Mouse (Mus musculus) embryo, embryonic 11 days (tissue): ENCODE results near the gene Slc9a3.
A peak's percentile ranks its signal among the peaks of the same experiment; 100 is the strongest.

Experiments used
- DNase-seq: peaks from one replicate; pipeline ENCODE4 v3.0.0-alpha.2; 2015

The Slc9a3 gene

DNA sequence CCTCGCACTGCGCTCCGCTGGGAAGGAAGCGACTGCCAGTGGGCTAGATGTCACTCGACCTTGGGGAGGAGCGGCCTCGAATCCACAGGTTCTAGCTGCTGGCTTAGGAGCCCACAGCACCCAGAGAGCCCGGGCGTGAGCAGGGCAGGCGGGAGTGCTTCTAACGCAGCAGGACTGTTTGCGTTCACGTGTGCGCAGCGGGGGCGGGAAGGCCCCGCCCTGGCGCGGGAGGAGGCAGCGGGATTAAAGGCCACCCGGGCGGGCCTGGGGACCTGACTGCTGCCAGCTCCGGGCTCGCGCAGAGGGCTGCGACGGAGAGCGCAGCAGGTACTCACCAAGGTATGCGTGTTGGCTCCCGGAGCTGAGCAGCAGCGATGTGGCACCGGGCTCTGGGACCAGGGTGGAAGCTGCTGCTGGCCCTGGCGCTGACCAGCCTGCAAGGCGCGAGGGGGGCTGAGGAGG, at the start of gene Slc9a3:
Gene Slc9a3 (plus strand): TSS at position 317 of the 462 bp plus-strand sequence.
- DNase-seq: peak; percentile 34

DNA sequence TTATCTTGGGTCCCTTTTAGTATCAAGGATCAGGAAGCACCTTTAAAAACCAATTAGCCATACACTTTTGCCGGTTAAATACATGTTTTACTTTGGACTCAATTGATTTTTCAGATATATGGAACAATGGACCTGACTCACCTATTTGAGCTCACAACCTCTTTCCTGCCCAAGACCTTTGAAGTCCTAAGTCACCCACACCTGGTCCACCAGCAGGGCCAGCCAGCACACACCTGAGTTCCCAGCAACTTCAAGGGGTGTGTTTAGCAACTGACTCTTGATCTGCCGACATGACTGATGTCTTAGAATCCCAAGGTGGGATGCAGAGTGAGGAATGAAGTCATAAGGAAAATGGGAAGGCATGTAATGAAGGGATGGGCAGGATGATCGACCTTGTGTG, 49.5 kb upstream of the Slc9a3 start:
- DNase-seq: no peak

DNA sequence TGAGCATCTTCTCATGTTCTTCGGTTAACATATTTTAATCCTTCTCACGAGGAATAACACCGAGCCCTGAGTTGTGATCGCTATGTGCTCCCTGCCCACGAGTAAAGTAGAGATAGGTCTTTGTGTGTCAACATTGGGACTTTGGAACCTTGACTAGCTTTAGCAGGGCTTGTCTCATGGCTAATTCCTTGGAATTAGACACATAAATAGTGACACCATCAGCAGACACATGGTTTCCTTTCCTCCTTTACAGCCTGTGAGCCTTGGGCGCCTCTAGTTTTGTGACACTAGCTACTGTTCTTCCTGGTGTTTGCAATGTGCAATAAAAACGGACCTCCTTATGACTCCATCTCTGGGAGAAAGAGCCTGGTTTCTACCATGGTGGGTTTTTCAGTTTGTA, 47.9 kb upstream of the Slc9a3 start:
- DNase-seq: no peak

DNA sequence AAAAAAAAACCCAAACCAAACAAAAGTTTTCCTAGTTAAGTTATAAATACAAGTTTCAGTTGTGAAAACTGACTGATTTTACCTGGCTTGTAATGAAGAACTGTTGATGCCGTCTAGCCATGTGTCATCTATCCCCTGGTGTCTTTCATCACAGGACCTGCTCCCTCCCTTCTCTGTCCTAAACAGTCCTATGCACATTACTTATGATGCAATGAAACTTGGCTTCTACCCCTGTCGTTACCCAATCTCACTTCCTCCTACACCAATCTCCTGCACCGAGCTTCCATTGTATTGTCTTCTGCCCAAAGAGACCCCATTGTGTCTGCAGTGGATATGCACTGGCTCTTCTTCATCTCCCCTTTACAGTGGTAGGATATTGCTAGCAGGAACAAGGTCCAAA, 31.0 kb upstream of the Slc9a3 start:
- no peak for DNase-seq

DNA sequence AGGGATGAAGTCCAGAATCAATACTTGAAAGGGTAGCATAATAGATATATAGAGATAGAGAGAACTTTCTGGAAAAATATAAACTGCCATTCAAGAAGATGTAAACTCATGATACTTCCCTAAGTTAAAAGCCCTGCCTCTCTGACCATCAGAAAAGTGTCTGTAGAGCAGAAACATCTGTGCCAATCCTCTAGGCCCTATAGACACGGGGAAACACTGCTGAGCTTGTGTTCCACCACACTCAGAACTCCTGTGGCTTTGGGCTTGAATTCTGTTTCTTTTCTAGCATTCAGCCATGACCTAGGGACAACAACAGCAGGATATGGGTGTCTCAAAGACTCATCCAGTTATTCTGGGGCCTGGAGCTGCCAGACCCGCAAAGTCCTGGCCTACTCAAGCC, 25.3 kb upstream of the Slc9a3 start:
- DNase-seq: no peak

DNA sequence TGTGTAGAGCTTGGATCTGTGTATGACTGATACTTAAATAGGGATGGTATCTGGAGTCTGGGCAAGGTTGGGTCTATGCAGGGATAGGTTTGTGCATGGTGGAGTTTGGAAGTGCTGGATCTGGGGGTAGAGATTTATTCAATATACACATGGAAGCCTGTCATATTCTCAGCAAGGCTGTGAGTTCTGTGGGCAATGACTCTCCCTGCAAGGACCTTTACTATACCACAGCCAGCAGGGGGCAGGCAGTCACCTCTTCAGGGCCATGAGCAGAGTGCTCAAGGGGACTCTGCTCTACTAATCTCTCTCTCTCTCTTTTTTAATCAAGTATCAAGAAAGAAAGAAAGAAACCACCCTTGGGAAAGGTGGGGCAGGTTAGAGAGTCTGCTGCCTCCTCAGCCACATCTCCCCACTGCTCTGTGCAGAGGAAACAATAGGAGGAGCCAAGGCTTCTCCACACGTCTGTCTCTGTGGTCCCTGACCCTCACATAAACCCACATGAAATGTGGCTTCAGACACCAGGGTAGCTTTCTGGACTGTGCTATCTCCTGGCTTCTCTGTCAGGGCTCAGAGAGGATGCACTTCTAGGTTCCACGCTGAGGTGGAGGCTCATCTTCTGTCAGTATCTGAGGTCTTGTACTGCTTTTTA, 24.4 kb upstream of the Slc9a3 start:
- peak; percentile 78 for DNase-seq

DNA sequence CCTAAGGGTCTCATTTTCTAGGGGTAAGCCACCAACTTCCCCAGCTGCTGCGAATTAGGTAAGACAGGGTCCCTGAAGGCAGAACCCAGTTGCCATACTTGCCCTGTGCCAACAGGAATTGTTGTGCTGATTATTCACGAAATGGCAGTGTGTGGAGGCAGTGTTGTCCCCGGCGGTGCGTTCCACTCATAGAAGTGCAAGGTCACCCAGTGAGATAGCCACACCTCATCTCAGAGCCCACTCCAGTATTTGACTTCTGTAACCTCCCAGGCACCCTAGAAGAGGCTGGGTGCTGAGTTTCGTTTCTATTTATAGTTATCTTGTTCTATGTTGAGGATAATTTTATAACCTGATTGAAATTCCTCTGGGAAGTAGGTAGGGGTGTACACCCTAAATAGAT, 22.3 kb upstream of the Slc9a3 start:
- DNase-seq: no peak

DNA sequence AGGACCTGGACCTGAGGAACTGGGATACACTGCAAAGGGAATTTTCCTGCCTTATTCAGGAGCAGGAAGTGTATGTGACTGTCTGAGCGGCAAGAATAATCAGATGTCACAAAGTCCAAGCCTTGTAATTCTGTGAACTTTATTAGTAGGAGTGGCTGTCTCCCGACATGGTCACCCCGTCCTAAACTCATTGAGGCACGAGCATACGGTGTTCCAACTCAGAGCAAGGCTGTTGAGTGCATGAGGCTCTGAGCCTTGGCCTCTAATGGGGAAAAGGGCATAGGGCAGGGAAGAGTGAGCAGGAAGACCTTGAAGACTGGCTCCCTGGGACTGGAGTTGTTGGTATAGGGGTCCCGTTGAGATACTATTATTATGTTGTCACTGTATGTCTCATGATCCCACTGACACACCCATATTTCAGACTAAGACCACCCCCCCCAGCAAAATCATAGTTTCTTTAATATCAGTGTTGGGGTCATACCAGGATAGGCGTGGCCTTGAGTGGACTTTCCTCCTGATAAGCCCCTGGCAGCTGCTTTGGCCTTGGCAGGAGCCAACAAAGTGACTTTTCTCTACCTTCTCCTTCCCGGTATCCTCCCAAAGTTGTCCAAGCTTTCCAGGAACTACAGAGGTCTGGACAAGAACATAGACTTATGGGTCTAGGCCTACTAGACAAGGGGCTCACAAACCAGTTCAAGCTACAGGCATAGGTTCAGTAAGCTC, 19.0 kb upstream of the Slc9a3 start:
- DNase-seq: no peak

DNA sequence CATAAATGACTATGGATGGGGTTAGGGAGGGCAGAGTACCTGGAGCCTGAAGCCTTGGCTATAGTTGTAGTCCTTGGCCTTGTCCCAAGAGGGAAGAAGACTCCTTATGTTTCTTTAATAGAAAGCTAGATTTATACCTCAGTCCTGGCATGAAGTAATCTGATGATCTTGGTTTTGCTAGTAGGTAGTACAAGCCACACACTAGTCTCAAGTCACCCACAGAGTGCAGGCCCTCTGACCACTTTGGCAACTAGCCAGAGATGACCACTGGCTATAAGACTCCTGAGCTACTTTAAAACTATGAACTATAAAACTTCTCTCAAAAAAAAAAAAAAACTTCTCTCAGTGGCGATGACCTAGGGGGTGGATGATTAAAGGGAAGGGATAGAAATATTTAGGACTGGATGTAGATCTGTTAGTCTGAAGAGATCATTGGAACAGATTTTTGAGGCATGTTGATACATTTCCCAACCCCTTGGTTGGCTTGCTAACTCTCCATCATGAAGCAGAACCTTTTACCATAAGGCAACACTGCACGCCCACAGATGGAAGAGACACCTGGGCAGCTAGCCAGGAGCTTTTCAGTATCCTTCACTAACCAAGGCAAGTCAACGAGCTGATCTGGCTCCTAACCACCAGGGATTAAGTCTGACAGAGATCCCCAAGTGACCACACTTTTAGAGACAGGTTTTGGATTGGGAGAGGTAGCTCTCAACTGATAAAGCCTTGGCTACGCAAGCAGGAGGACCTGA, 18.2 kb upstream of the Slc9a3 start:
- no peak for DNase-seq

DNA sequence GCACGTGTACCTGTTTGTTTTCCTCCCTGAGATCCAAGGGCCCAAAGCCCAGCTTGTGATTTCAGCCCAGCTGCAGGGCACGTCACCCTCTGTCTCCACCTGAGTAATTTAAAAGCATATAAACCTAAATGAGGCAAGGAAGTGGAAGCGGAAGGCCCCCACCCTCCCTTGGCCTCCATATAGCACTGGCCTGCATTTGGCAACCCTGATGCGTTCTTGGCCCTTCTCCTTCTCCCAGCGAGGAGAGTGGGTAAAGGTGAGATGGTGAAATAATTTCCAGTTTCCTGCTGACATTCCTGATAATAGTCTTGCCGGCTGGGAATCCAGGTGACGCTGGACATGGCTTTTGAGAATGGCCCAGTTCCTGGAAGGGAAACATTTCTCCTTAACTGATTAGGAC, 16.8 kb upstream of the Slc9a3 start:
- no peak for DNase-seq

DNA sequence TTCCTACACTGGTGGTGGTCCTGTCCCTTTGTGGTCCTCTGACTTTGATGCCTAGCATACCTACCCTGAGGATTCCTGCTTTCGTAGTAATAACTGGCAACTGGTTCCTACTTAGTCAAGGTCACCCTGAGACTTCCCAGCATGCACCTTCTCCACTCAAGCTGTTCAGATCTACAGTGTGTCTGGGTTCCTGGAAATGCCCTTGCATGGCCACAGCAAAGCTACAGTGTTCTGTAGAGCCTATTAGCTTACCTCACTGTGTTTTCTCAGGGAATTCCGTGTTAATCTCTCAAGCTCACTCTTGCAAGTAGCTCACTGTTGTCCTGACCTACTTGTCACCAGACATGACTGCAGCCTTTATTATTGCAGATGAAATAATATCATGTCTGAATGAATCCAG, 13.8 kb upstream of the Slc9a3 start:
- DNase-seq: no peak

DNA sequence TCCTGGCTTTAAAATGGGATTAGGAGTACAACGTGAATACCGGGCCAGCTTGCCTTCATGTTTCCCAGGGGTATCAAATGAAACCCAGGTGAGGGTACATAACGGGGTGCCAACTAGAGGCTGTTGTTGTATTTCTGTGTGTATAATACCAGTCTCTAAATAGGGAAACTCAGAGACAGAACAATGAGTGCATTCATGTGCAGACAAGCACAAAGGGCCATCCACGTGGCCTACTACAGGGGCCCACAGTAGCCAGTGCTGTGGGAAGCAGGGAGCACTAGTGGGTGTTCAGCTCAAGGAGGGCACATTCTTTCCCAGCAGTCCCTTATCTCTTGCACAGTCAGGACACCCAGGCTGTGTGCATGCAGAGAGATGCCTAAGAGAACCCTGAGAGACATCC, 8.7 kb upstream of the Slc9a3 start:
- no peak for DNase-seq

DNA sequence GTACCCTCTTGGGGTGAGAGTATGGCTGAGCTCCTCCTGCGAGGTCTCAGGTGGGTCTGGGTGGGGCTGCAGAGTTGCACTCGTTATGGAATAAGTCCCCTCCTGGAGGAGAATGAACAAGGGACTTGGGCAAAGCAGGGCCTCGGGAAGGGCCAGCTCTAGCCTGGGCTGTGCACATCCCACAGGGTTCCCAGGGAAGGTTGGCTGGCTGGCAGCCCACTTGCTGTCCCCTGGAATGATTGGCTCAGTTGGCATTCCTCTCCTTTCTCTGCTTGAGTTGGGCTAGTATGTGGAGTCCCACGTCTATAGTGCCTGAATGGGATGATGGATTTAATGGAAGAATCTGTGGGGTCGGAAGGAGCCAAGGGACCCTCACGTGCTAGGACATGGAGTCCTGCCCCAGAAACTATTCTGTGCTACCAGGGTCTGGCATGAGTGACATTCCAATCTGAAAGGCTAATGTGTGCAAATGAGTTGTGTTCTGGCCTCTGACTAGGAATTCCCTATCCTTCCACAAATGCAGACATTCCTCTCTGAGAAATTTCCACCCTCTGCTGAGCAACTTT, 7.5 kb upstream of the Slc9a3 start:
- DNase-seq: no peak

DNA sequence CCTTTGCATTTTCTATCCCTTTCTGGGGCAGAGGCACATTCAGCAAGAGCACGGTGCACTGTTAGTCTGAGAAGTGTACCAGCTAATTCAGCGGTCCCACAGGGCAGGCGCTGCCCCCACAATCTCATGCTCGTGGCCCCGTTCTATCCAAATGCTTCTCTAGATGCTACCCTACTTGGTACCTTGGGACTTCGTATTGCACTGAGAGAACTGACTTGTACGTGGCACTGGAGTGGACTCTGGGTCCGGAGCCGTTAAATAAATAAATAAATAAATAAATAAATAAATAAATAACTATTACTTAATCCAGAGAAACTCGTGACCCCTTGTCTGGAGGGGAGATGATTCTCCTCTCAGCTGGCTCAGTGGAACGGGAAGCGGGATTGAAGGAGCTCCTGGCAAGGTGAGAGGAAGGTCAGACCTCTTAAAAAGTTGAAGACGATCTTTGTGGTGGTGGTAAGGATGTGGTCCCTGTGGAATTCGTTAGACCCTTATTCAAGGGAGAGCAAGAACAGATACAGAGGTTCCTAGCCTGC, 606 bp downstream of the Slc9a3 start:
- no peak for DNase-seq

DNA sequence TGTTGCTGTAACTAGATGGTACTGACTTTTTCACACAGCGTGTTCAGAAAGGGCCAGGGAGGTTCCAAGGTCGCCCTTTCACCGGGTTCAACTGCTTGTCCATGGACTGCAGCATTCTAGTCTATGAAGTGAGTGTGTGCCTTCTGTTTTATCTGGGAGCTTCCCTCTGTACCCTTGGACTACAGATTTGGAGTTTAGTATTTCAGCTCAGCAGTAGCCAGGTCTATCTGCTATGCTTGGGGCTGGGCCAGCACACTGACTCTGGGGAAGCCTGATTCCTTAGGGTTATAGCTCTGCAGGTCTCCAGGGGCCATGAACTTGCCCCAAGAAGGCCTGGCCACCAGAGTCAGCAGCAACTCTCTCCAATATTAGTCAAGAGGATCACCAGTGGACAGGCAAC, 1.4 kb downstream of the Slc9a3 start:
- no peak for DNase-seq

DNA sequence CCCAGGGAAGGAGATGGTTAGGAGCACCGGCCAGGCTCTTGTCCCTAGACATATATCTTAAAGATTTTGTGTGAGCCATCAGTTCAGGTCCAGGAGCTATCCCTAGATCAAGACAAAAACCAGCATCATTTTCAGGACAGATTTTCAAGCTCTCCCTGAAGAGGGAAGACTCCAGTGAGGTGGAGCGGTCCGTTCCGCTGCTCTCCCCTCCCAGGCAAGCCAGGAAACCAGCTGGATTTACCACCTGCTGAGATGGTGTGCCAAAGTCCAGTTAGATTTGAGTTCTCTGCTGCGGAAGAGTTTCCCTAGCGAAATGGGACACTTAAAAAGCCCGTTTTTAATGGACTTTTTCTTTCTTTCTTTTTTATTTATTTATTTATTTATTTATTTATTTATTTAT, 6.3 kb downstream of the Slc9a3 start:
- DNase-seq: no peak

DNA sequence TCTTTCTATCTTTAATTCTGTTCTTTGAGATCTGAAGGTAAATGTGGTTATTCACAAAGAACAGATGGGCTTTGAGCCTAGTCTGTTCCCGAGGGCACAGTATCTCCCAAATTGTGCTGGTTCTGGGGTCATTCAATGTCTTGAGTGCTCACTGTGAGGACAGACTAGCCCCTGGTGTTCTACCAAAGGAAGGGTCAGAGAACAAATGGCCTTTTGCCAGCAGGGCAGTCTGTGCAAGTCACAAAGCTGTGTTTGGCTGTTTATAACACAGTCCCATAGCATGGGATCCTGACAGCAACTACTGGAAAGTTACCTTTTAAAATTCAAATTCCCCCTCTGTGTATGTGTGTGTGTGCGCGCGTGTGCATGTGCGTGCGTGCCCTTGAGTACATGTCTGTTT, 8.7 kb downstream of the Slc9a3 start:
- no peak for DNase-seq

DNA sequence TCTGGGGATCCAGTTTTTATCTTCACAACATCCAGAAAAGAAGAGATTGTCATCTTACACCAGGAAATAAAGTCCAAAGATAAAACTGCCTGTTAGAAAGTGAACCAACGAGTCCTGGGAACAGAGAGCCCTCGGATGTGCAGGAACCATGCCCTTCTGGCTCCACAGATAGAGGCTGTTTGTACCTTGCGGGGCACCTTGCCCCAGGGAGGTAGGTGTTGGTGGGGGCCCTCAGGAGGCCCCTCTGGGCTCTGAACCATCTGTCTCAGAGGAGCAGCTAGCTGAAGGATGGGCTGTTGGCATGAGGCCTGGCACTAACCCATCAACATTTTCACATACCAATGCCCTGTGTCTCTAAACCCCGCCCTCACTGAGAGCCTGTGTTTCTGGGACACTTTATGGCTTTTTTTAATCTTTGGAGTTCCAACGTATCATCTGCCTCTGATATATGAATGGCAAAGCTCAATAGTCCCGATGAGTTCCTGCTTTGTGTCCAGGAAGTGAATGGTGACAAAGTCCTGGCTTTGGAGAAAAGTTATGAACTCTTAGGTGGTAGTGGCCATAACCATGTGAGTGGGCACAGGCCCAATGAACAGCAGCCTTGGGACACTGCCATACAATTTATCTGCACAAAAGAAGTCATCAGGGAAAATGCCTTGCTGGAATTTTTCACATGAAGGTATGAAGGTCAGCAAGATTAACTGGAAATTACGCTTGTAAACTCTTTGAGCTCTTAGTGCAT, 17.8 kb downstream of the Slc9a3 start:
- DNase-seq: no peak

DNA sequence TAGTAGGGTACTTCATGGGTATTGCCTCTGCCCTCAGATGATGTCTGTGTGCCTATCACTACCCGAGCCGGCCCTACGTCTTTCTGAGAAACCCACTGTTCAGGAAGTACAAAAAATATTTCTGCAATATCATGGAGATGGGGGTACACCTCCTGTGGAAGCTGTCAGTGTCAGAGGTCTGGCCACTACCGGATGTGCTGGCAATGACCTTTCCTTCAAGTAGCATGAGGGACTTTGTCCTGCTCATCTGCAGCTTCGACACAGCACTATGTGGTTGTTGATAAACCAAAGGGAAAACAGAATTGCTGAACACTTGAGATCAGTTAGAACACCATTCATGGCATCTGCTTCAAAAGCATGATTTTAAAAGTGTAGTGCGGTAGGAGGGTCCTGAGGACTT, 19.5 kb downstream of the Slc9a3 start:
- no peak for DNase-seq

DNA sequence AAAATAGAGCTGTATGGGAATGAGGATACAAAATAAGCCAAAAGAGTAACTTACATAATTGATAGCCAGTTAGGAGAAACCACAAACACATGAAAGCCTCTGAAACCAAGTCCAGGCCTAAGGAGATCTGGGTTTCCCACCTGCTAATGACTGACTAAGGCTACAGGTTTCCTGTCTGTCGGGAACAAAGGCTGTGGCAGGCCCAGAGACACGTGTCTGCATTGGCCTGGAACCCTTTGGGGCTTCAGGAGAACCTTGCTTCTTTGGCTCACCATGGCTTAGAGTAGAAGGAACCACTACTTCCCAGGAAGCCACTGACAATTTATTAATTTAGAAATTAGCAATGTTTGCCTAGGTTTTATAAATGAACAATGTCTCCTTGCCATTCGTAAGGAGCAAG, 22.0 kb downstream of the Slc9a3 start:
- no peak for DNase-seq

DNA sequence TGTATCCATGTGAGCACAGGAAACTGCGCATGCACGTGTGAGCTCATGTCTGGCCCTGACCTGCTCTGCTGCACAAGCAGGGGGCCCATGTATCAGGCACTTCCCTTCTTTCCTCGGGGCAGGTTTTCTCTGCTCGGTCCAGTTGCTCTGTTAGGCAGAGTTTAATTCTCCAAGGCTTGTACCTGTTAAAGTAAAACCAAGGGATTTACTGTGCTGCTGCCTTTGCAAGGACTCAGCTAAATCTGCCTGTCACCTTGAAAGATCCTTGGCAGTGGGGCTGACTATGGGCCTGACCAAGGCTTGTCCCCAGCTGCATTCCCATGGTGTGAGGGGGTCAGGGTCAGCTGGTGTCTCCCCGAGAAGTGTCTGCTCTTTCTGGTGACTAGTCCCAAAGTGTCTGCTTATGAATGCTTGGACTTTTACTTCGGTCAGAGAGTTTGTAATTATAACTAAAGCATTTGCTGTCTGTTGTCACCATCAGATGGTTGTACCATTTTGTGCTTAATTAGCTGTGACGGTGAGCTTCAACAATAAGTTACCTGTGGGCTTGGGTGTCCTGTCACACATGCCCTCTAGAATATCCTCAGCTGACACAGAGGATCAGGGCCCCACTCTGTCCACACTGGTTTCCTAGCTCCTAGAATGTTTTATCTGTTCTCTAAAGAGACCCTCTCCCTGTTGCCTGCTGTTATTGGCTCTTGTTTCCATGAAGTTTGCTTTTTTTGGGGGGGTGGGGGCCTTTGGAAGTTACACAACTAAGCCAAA, 23.0 kb downstream of the Slc9a3 start:
- DNase-seq: no peak
